Mouse (Mus musculus) heart, postnatal 10 days (tissue): ENCODE results near the gene Slc35c1. TPM values are rescaled to one million over a fixed set of nuclear protein-coding genes. Genes with fewer than 3 reads are reported as not detected.

Experiments
- DNase-seq, 2 experiments: peaks; one replicate each; pipeline ENCODE4 v3.0.0; 2021
- intact Hi-C: fragments of 180-260 bp; cut with DNase I; formaldehyde crosslinking; loops from one replicate; pipeline ENCODE4 v1.15.1; 2025
- total RNA-seq, 2 experiments: library from RNA; stranded (reverse); gene quantifications; 2 replicates each; pipeline ENCODE4 v1.2.3; 2021

Slc35c1 gene
- total RNA-seq, 2 experiments from 2014 or later = 6.7 to 6.9 TPM

DNA sequence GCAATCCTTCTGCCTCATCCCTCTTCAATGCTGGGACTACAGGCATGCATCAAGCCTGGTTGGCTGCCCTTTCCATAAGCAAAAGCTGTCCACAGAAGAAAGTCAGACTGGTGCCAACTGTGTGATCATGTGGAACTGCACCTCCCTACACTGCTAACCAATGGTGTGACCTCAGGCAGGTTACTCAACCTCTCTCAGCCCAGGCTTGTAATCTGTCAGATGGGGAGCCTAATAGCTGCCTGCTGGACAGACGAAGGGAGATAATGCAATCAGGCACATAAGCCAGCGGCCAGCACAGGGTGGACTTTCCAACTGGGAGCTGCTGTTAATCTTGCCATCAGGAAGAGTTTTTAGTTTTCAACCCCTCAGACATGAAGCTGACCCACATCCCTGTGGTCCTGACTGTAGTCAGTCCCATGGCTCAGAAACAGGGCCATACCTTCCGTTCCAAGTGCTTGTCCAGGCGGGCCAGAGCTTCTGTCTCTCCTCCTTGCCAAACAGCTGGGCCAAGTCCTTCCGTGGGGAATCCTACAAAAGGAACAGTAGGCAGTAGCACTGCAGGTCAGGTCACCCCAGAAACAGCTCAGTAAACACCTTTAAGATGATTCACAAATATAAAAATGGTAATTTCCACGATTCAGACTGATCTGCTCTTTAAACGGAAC lies 38.5 kb downstream of the Slc35c1 start:
- intact Hi-C loops = loop anchor here (2.0 to 5.0 kb wide), 2 partner anchors 15 to 45 kb away; no protein-coding TSS in a partner anchor
- DNase-seq = no peak

DNA sequence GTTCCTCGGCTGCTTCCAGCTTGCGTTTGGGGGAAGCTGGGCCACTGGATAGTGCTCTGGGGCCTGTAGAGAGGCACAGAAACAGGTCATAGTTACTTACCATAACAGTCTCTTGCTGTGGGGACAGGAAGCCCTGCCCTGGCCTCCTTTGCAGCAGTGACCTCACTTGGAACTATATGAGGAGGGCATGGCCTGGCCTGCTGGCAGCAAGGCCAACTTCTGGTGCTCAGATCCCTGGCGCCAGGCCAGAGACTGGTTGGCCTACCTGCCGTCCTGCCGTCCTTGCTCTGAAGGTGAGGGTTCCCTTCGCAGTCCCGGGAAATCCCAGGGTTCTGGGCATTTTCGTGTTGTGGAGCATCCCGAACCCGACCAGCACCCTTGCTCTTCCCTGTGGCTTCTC lies 48.6 kb downstream of the Slc35c1 start:
- intact Hi-C loops = no loop called here
- no peak for DNase-seq

DNA sequence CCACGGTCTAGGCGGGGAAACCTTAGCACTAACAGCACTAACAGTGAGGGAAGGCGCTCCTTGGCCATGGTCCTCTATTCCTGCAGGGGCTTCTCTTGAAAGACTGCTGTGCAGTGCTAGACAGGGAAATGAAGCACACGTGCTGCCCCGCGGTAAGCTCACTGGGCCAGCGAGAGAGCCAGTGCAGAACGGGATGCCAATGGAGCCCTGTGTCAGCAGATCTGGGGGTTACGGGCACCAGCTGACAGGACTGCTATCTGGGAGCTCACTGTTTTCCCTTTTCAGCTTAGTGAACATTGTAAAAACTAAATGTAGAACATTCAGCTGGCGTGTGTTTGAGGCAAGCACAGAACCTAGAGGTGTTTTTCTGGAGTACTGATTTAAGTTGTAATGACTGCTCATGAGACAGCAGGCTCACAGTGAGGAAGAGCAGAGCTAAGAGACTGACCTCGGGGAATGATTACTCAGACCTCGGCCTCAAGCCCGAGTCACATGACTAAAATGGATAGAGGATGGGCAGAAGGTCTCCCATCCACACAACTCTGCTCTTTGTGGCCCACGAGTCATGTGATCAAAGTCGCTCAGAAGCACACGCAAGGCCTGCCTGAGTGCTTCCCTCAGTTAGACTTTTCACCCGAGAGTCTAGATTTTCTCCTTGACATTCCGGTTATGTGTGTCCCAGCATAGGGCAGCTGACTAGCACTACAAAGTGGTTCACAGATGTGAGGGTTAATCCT lies 51.9 kb downstream of the Slc35c1 start:
- intact Hi-C loops = no loop called here
- no peak for DNase-seq

DNA sequence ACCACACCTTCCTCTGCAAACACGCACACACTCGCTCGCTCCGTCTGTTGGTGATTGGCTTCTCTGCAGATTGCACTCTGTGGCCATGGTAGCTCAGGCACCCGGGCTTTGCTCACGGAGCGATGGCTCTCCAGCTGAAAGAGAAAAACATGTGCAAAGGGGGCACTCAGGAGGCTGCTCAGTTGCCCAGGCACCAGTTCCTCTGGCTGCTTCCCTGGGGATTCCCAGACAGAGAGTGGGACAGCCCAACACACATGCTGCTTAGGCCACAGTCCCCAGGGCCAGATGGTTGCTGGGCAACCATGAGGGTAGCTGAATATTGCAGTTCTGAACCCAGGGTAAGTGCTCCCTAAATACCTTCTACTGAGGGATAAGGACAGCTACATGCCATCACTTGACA lies 54.7 kb downstream of the Slc35c1 start:
- no peak for DNase-seq
- intact Hi-C loops = no loop called here

DNA sequence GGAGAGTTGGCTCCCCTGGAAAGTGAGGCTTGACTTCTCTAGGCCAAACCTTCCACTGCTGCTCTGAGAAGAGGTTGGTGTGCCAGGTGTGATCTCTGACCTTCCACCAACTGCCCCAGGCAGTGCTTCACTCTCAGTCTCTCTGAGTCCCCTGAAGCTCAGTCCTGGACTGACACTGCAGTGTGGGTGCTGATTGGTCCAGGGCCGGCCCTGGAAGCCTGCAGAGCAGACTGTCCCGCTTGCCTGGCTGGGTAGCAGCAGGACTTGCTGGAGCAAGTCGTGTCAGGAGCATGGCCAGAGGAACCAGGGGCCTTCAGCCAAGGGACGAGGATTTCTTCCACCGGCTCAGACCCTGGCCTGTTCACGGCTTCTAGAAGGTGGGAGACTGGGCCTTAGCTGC lies 55.6 kb downstream of the Slc35c1 start:
- intact Hi-C loops = no loop called here
- DNase-seq = no peak

DNA sequence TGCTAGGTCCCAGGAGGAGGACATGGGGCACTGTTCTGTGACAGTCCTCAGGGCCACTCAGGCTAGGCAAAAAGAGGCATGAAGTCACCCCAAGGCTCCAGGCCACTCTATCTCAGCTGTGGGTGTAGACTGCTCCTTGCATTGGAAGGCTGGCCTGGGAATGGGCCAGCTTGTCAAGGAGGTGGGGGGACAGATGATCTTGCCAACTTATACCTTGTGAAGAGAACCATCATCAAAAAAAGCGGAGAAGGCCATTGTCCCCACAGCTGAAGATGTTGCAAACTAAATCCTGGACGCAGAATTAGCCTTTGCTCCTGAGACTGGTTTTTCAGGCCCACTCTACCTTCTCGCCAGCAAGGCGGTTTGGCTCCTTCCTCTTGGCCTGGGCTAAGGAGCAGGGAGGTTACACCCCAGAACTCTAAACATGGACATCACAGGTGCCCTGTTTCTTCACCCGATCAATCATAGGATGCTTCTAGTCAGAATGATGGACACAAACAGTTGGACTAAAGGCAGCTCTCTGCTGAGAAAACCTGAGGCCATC lies 56.5 kb downstream of the Slc35c1 start:
- intact Hi-C loops = no loop called here

More for the DNA sequence above, 56.5 kb downstream of the Slc35c1 start:
- no peak for DNase-seq

Other genes starting within 250 kb of the Slc35c1 start
- gene Pex16, start 85.9 kb downstream of the Slc35c1 start, total RNA-seq = 10 to 100 TPM; 23.0 to 29.8 TPM
- gene Large2, start 85.7 kb downstream of the Slc35c1 start, total RNA-seq = under 1 TPM; 0.10 to 0.99 TPM
- 1 to 10 TPM; 2.0 to 2.1 TPM for gene 1700029I15Rik, start 78.0 kb downstream of the Slc35c1 start, total RNA-seq
- gene Mapk8ip1, start 59.3 kb downstream of the Slc35c1 start, total RNA-seq = 10 to 100 TPM in 1 of 2 experiments, 1 to 10 TPM in 1; 9.3 to 10.3 TPM
- 10 to 100 TPM; 25.6 to 30.9 TPM for gene Cry2, start 26.5 kb downstream of the Slc35c1 start, total RNA-seq
- gene Chst1, start 139.2 kb upstream of the Slc35c1 start, total RNA-seq = 1 to 10 TPM; 6.1 to 6.5 TPM